Mouse (Mus musculus) left cerebral cortex, postnatal 36 days (tissue): ENCODE results near the gene Tmem252. TPM values are rescaled to one million over a fixed set of nuclear protein-coding genes. Genes with fewer than 3 reads are reported as not detected.

ENCODE experiments used
- DNase-seq, 2 experiments: peaks; one replicate each; pipeline ENCODE4 v3.0.0; 2021 to 2022; ENCODE audit warnings: low spot score in 2 of 2, mixed read lengths in 1 of 2
- intact Hi-C: fragments of 180-260 bp; cut with DNase I; formaldehyde crosslinking; loops from one replicate; pipeline ENCODE4 v1.15.1; 2025
- total RNA-seq, 2 experiments: library from RNA; stranded (reverse); gene quantifications; 2 replicates each; pipeline ENCODE4 v1.2.3; 2021

Tmem252 gene
- total RNA-seq, 2 experiments from 2014 or later: 0.23 to 0.42 TPM

- peak; percentile 37 to 58 for DNase-seq
- intact Hi-C loops: no loop called here
Observed at GRCm38 (mm10) chr19:24716303-24717097, 42.7 kb downstream of the Tmem252 start.

GRCm38 (mm10) chr19:24718021-24718420 is 44.2 kb downstream of the Tmem252 start:
- DNase-seq: no peak
- intact Hi-C loops: no loop called here

GRCm38 (mm10) chr19:24719504-24719903 is 45.7 kb downstream of the Tmem252 start:
- DNase-seq: no peak
- intact Hi-C loops: no loop called here

GRCm38 (mm10) chr19:24720448-24720847 is 46.6 kb downstream of the Tmem252 start:
- intact Hi-C loops: no loop called here
- no peak for DNase-seq

- DNase-seq: no peak
- intact Hi-C loops: no loop called here
Observed at GRCm38 (mm10) chr19:24724362-24724761, 50.6 kb downstream of the Tmem252 start.

- no peak for DNase-seq
- intact Hi-C loops: no loop called here
Observed at GRCm38 (mm10) chr19:24730661-24731060, 56.9 kb downstream of the Tmem252 start.

Other genes with a start within 250 kb of the Tmem252 start
- gene Fam122a, start 196.7 kb upstream of the Tmem252 start, total RNA-seq: 10 to 100 TPM; 30.8 to 32.3 TPM
- gene Pip5k1b, start 118.1 kb upstream of the Tmem252 start, total RNA-seq: 10 to 100 TPM; 24.0 to 29.8 TPM
- gene Pgm5, start 187.8 kb downstream of the Tmem252 start, total RNA-seq: 1 to 10 TPM; 3.7 to 7.0 TPM
- 100 to 1,000 TPM; 197 to 206 TPM for gene Gm10053, start 201.7 kb downstream of the Tmem252 start, total RNA-seq
- gene Foxd4, start 227.2 kb downstream of the Tmem252 start, total RNA-seq: not detected